Mouse (Mus musculus) kidney, postnatal 4 days (tissue): ENCODE measurements around the gene Pigb.

Source experiments
- DNase-seq, 2 experiments: peaks; one replicate each; pipeline ENCODE4 v3.0.0; 2021; ENCODE audit warnings: mixed read lengths in 2 of 2

Gene Pigb

GRCm38 (mm10) chr9:72988706-72989105 is 51.5 kb downstream of the Pigb start:
- DNase-seq = no peak

DNA sequence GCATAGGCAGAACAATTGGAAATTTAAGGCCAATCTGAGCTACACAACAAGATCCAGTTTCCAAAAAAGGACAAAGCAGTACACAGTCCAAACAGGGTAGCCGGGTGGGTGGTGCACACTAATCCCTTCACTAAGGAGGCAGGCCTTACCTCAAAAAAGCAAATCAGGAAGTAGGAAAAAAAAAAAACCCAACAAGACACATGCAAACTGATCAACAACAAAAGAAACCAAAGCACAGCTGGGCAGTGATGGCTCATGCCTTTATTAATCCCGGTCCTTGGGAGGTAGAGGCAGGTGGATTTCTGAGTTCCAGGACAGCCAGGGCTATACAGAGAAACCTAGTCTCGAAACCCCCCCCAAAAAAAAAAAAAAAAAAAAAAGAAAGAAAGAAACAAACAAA is 52.5 kb downstream of the Pigb start:
- DNase-seq = no peak

DNA sequence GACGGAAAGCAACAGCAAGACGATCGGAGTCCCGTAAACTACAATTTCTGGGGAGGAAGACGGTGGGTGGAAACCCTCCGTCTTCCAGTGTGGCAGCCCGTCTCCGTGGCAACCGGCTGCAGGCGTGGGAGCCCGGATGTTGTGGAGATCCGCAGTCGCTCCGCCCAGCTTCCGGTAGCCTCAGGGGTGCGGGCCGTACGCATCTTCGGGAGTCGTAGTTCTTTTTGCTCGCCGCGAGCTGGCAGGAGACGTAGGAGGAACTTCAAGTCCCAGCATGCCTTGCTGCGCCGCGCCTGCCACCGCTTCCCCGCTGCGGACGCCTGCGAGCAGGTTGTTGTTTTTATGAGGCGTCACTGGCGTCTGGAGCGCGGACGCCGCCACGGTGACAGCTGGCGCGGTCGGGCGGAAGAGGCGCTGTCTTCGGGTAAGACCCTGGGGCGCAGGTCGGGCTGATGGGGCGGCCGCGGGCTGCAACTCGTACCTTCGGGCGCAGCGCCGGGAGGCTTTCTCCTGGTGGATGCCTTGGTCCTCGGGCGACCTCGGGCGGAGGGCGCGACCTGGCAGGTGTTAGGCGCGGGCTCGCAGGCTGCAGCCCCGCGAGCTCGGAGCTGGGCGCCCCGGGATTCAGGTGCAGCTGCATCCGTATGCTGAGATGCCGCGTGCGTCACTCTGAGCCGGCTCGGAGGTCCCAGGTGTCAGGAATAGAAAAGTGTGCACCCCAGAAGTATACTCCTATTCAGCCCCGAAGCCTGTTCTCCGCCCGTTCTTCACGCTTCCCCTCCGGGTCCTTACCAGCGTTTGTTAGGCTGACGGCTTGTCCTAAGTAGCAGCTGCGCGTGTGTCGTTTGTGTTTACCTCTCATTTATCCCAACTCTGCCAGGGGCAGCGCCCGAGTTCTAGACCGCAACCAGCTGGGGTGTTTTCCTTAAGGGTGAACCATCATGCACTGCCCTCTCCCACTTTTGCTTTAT is 54.6 kb downstream of the Pigb start, which contains the start of the genes Ccpg1os and Ccpg1:
Gene Ccpg1os, minus strand, starts transcription at position 133 of the 971 bp plus-strand sequence.
Gene Ccpg1, plus strand, starts transcription at position 180 of the 971 bp plus-strand sequence.
- peak; percentile 96 to 98 for DNase-seq

- DNase-seq = no peak
Measured at GRCm38 (mm10) chr9:72983066-72983465, 57.1 kb downstream of the Pigb start.

- DNase-seq = no peak
Measured at GRCm38 (mm10) chr9:72975242-72975641, 64.9 kb downstream of the Pigb start.

GRCm38 (mm10) chr9:72974734-72975133 is 65.4 kb downstream of the Pigb start:
- no peak for DNase-seq

DNA sequence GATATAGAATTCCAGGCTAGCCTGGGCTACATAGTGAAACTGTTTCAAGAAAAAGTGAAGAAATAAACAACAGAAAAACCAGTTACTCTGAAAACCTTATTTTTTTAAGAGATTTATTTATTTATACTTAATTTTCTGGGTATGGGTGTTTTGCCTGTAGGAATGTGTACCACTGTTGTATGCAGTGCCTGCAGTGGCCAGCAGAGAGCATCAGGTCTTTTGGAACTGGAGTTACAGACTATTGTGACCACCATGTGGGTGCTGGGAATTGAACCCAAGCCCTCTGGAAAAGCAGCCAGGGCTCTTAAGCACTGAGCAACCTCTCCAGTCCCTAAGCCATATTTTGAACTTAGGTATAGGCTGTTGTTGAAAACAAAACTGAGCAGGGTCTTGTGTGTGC is 67.2 kb downstream of the Pigb start:
- no peak for DNase-seq

DNA sequence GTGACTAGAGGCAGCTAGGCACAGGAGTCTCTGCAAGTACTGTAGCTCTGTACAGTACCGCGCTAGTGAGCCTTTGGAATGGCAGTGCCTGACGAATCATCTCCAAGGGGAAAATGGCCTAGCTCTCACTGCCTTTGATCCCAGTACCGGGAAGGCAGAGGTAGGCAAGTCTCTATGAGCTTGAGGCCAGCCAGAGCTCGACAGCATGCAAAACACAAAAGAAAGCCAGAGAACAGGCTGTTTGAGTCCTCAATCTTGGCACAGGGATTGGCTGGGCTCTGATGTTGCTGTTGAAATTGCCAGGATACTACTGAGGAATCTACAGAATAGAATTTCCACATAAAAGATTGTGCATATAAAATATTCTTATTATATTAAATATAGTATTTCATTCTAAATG is 67.7 kb downstream of the Pigb start:
- DNase-seq = no peak

DNA sequence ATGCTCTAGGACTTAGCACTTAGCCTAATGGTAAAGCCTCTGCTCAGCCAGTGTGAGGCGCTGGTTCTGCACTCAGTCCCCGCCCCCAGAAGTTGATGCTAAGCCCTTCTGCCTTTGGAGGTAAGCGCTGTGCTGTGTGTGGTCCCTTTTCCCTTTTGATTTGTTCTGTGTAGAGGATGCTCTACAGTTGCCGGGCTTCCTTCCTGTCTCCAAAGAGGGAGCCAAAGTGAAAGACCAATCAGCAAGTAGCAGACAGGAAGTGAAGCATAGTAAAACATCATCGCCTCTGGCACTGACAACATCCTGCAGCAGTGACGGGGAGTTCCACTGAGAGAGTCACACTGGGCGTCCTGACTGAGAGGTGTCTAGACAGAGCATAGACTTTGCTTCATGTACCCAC is 70.3 kb downstream of the Pigb start:
- peak in 1 of 2 experiments; percentile 40 for DNase-seq

GRCm38 (mm10) chr9:72968349-72969061 is 71.7 kb downstream of the Pigb start:
- DNase-seq = peak; percentile 31 to 57

GRCm38 (mm10) chr9:72961959-72962358 is 78.2 kb downstream of the Pigb start:
- no peak for DNase-seq

- peak; percentile 31 to 55 for DNase-seq
Measured at GRCm38 (mm10) chr9:72961346-72961745, 78.8 kb downstream of the Pigb start.

- DNase-seq = peak; percentile 87 to 92
Measured at GRCm38 (mm10) chr9:72958521-72959450, 81.4 kb downstream of the Pigb start, which contains the start of the genes Dyx1c1 and Gm44503. Dyx1c1 (plus strand) TSS chr9:72958785. Gm44503 (plus strand) TSS chr9:72958852.
